Mouse (Mus musculus): ENCODE measurements around the gene Polr2b.

Gene Polr2b

DNA sequence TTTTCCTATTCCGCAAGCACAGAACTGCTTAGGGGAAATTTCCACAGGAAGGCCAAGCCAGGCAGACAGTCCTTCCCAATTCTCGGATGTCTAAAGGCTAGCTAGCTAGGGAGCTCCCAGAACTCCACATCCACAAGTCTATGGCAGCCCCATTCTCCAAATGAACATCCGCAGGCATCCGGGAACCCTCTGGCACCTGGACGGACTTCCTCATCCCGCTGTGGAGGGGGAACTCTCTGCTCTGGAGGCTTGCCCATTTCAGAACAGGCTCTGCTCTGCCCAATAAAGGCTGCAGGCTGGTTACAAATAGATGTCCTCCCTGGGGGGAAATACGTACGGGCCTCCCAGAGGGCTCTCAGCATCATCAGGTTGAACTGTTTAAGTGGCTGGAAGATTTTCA lies 56.4 kb downstream of the Polr2b start:
- DNase-seq = peak; percentile 53 to 67

DNA sequence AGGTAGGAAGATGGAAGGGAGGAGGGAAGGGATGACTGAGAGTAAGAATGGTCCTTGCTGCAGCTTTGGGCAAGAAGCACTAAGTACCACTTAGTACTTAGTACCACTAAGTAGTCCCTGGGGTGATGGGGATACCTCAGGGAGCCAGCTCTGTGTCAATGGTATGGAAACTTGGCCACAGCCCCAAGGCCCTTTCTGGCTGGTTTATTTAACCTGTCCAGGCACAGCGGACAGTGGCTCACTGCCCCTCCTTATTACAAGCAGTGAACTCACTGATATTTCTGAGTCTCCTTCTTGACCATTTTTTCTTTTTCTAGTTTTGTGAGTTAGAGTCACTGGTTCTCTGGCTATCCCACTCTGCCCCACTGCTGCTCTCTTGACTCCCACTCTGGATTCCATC lies 57.2 kb downstream of the Polr2b start:
- peak in 1 of 2 experiments; percentile 62 for DNase-seq

- DNase-seq = peak in 1 of 2 experiments; percentile 68
These were observed 57.7 kb downstream of the Polr2b start for GRCm38 (mm10) chr5:77367682-77368081.

DNA sequence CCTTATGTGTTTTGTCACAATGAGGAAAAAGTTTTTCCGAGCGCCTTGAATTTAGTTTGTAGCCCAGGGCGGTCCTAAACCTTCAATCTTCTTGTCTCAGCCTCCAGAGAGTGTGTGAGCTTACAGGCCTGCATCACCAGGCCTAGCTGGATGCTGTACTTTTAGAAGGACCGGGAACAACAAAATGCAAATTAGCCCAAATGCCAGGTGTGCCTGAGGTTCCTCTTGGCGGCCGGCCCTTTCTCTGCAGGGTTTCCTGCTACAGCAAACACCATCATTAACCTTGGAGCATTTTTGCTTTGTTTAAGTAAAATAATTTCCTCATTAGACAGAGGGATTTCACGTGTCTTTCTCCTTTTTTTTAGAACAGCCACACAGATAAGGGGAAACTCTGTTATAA lies 58.2 kb downstream of the Polr2b start:
- DNase-seq = peak; percentile 62 to 69

GRCm38 (mm10) chr5:77369394-77369793 lies 59.4 kb downstream of the Polr2b start:
- DNase-seq = peak in 1 of 2 experiments; percentile 59

- DNase-seq = peak in 1 of 2 experiments; percentile 62
These were observed 60.5 kb downstream of the Polr2b start for GRCm38 (mm10) chr5:77370378-77370892.

DNA sequence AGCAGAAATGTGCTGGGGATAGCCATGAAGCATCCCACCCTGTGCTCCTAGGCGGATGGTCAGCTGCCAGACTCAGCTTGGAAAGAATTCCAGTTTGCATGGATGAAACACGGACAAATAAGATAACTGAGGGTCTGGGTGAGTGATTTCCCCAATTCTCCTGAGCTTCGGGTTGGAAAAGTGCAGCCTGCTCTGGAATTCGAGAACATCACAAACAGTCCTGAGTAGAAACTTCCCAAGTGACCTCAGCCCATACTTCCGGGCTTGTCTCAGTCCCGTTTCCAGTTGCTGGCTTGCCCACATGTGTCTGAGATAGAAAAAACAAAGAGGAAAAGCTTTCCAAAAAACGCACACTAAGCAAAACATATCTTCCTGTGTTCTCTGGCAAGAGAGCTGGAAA lies 62.3 kb downstream of the Polr2b start:
- DNase-seq = peak; percentile 16 to 66

GRCm38 (mm10) chr5:77372778-77373177 lies 62.8 kb downstream of the Polr2b start:
- DNase-seq = peak; percentile 71 to 73

DNA sequence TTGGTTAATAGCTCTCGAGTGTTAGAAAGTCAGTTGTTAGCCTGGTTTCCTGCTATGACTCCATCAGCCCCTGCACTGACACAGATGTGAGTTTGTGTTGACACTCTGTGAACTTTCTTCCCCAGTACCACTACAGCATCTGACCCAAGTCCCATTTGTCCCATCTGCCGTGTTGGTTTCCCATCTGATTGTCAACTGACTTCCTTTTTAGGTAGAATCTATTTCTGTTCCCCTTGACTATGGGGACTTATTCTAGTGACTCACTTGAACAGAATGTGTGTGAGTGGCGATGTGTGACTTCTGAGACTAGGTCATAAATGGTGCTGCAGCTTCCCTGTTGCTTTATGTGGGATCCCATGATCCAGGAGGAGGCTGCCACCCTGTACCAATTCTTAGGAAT lies 65.0 kb downstream of the Polr2b start:
- DNase-seq = no peak

DNA sequence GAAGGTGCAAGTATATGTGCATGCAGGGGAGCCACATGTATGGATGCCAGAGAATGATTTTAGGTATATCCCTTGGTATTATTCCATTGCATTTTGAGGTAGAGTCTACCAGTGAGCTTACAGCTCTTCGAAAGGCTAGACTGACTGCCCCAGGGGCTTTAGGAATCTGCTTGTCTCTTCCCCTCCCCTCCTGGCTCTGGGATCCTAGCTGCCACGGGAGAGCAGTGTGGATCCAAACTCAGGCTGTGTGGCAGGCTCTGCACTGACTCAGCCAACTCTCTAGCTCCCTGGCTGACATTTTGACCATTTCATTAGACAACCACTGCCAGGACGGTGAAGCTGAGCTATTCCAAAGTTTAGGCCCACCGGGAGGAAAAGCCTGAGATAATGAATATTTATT lies 65.6 kb downstream of the Polr2b start:
- peak in 1 of 2 experiments; percentile 30 for DNase-seq

DNA sequence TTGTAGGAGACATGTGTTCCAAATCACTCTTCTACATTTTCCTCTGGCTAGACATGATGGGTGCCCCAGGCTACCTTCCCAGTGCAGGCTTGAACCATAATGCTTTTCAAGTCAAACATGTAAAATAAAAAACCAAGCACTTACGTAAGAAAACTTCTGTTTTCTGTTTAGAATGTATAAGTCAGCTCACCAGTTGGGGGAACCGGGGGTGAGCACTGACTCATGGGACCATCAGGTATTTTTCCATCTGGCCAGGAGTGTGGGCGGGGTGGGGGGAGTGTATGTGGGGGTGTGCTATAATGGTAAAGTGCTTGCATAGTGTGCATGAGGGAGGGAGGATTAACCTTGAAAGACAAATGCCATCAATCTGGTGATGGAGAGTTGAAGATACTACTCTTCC lies 68.1 kb downstream of the Polr2b start:
- peak; percentile 1 to 19 for DNase-seq

DNA sequence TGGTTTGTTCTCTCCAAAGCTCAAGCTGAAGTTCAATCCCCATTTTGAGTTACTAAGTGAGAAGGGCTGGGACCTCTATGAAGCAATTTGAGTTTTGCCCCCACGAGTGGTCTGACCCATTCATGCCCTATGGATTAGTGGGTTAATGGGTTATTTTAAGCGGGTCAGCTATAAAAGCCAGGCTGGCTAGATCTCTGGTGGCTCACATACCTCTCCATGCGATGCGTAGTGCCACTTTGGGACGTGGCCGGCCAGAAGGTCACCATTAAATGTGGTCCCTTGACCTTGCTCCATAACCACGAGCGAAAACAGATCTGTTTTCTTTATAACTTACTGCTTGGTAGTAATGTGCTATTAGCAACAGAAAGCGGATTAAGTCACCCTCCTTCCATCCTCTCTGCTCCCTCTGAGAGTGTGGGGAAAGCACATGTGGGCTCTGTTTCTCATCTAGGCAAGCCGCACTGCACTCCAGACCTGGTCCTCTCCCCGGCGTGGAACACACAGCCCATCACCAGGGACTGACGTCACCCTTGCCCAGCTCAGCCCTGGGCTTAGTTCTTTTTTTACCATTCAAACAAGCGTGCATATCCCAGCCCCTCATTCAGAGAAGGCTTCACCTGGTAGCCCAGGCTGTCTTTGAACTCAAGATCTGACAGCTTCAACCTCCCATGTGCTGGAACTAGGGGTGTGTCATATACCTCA lies 69.6 kb downstream of the Polr2b start:
- peak in 1 of 2 experiments; percentile 33 for DNase-seq

GRCm38 (mm10) chr5:77380321-77380901 lies 70.5 kb downstream of the Polr2b start:
- no peak for DNase-seq

- DNase-seq = no peak
These were observed 71.3 kb downstream of the Polr2b start for GRCm38 (mm10) chr5:77381283-77381682.

DNA sequence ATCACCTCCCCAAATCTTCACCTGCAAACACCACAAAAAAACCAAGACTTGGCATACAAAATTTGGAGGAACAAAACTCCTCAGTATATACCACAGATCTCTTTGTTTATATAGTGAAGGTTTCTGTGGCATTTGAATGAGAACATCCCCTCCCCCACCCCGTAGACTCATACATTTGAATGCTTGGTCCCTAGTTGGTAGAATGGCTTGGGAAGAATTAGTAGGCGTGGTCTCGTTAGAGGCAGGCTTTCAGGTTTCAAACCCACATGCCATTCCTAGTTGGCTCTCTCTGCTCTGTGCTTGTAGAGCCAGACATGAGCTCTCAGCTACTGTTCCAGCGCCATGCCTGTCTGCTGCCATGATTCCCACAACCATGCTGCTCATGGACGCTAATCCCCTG lies 71.7 kb downstream of the Polr2b start:
- no peak for DNase-seq

DNA sequence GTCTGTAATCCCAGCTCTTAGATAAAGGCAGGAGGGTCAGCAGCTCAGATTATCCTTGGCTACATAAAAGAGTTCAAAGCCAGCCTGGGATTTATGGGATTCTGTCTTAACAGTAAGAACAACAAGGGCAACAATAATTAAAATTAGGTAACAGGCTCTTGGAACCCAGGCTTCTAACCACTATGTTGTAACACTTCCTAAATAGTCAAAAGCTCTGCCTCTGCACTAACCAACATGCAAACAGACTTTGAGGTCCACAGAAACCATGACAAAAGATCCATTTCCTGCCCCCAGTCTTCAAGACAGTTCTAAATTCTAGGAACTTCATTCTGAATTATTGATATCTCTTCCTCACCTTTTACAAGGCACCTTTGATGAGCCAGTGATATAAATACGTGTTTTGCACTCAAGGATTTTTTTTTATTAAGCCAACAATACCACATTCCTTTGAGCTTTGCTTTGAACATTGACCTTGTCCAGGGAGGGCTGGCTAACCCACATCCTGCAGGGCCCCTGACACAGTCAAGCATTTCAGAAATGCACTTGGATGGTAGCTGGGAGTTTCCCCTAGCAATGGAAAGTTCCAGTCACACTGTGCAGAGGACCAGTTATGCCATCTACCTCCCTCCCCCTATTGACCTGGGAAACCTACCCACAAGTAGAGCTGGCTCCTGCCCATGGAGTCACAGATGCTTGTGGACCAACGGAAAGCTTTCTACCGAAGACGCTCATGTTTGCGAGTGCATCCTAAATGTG lies 74.0 kb downstream of the Polr2b start:
- DNase-seq = peak; percentile 77 to 89

DNA sequence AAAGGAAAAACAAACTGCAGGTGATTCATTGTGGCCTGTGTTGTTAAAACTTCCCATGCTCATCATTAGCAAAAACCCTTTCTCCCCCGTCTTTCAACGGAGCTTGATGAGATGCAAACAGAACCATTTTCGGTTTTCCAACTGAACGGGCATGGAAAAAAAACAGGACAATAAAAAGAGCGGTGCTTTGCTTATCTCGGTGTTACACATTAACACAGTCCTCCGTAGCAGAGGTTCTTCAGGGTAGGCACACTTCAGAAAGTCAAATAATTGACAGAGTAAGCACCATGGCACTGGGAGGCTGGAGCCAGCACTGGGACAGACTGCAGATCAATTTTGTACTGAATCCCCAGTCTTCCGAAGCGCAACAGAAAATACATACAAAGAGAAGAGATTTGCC lies 74.8 kb downstream of the Polr2b start:
- peak; percentile 69 for DNase-seq

DNA sequence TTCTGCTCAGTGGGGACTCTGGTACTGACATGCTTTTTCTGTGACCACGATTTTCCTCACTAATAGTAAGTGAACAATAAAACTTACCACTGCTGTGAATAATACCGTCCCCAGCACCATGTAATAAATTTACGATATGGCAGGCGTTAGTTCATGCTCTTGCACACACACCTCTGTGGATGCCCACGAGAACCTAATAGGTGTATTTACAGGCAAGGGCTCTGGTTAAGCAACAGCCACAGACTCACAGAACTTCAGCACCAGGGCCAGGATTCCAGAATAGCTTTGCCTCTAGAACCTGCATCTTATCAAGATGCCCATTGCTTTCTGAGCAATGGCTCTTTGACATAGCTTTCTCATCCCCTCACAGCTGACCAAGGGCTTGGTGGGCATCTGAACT lies 75.3 kb downstream of the Polr2b start:
- DNase-seq = peak in 1 of 2 experiments; percentile 40

GRCm38 (mm10) chr5:77385900-77386595 lies 76.1 kb downstream of the Polr2b start:
- peak in 1 of 2 experiments; percentile 13 for DNase-seq

DNA sequence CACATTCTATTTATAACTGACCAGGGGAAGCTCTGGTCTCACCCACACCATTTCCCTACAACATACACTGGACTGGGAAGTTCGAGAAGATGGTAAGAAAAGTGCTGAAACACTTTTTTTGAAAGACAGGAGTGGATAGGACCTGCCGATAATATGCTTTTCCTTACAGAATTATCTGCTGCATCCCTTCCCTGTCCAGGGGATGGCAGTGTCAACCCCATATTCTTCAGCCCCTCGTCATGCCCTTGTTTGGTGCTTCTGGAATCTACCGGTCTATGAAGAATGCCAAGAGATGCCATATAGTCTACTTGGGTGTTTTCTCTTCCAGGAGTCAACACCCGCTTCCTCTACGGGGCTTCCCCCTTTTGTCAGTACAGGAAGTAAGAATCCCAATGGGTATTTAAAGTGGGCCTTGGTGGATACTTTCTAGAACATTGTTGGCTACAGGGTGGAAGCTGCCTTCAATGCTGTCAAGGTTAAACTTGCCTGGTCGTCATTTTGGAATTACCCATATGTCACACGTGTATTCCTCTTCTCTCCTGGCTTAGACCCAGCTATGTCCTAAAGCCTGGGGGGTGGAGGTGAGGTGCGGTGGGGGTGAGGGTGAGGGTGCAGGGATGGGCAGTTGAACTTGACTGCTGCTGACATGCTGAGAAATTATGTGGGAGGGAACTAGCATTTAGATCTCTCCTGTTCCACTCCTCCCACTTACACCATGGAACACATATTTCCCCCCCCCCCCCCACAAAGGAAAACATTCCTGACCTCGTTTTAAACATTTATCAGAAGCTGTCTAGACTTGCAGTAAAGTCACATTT lies 76.9 kb downstream of the Polr2b start:
- peak in 1 of 2 experiments; percentile 42 for DNase-seq

DNA sequence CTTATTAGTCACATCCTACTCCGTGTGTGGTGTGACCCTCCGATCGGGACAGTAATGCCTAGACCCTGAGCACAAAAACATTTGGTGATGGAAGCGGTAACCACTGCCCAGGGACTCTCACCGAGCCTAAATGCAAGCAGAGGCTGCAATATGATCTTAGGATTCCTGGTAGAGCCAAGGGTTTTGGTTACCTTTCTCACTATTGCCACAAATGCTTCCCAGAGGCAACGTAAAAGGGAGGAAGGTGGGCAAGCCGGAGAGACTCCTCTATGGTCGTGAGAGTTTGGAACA lies 77.4 kb downstream of the Polr2b start:
- DNase-seq = peak in 1 of 2 experiments; percentile 30

DNA sequence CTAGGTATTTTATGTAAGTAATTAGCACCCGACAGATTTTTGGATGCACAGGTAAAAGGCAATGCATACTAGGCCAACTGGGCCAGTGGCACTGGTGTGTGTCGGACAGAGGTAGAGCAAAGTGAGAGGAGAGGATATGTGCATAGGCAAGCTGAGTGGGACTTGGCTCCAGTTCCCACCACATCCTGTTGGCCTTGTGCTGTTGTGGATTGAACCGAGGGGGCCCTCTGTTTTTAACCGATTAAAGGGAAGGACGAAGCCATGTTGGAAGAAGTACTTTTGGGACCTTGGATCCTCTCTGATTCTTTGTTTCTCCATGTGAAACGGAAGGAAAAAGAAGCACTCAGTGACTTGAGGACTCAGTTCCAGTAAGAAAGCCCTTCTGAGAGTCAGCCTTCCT lies 78.4 kb downstream of the Polr2b start:
- peak in 1 of 2 experiments; percentile 47 for DNase-seq

Data from kidney, postnatal 25 days (tissue).